Mouse (Mus musculus) adrenal gland, adult 2 months (tissue): ENCODE data around the gene Itga5. TPM values are rescaled to one million over a fixed set of nuclear protein-coding genes. Genes with fewer than 3 reads are reported as not detected.
"Not testable (repeated sequence)": the region's sequence is repeated elsewhere in the genome, so short reads cannot be mapped to it uniquely, and the experiment has no call there.

ENCODE experiments used
- DNase-seq: peaks from one replicate; pipeline ENCODE4 v3.0.0; 2021
- long read RNA-seq: library from polyadenylated mRNA; stranded (forward); transcript quantifications from one replicate; pipeline ENCODE4 v2.0.0, GENCODE M21; 2021
- polyA plus RNA-seq: library from polyadenylated mRNA; depleted of rRNA; stranded (reverse); fragments of >200 nt; gene quantifications from 2 replicates; pipeline ENCODE4 v1.2.3, GENCODE M21; 2012; rRNA removed
- total RNA-seq, 2 experiments: library from RNA; stranded (reverse); gene quantifications; 2 replicates each; pipeline ENCODE4 v1.2.3; 2021

Gene Itga5
- total RNA-seq, result 10 to 100 TPM; 28.4 to 36.0 TPM
- polyA plus RNA-seq, result 28.5 and 33.7 TPM in 2 replicates
- long read RNA-seq, full-length matches to known transcripts, result 14 of 27 reads
- long read RNA-seq, partial matches to known transcripts, result 9 of 27 reads
- long read RNA-seq, other reads (novel, unspliced or antisense), result 4 of 27 reads

DNA sequence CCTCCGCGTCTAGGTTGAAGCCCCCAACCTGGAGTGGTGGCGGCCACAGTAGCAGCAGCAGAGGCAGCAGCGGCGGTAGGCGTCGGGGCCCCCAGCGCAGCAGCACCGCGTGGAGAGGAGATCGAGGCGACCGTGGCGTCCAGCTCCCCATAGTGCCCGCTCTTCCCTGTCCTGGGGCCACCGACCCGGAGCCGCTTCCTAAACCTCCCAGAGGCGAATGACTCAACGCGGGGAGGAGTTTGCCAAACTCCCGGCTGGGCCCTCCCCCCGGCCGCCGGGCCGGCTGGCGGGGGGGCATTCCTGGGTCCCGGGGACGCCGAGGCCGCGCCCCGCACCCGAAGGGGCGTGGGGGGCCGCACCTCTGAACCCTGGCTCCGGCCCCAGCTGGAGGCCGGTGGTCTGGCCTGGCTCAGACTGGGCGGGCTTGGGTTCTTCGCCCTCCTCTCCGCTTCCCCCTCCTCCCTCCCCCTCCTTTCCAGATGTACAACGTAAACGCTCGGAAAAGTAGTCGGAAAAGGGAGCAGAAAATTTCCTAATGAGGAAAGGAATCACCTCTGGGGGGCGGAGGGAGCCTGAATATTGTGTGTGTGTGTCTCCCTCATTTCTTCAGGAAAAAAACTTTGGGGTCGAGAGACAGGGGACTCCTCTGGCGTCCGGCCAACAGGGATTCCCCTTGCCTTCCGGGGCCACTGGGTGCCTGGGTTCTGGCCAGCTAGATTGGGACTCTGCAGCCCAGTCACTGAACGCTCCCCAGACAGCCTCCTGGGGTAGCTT lies at the start of gene Itga5:
Itga5 (minus strand) TSS at position 388 of the 774 bp plus-strand sequence.
- DNase-seq, result peak; percentile 95

DNA sequence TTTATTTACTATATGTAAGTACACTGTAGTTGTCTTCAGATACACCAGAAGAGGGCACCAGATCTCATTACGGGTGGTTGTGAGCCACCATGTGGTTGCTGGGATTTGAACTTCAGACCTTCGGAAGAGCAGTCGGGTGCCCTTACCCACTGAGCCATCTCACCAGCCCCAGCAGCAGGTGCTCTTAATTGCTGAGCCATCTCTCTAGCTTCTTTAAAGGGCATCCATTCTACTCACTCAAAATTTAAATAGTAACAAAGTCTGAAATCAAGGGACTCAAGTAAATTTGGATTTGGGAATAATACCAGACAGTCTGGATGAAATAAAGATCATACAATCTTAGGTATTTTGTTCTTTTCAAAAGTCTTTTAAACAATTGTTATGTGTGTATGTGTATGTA lies 39.0 kb upstream of the Itga5 start:
- not testable (repeated sequence) for DNase-seq

DNA sequence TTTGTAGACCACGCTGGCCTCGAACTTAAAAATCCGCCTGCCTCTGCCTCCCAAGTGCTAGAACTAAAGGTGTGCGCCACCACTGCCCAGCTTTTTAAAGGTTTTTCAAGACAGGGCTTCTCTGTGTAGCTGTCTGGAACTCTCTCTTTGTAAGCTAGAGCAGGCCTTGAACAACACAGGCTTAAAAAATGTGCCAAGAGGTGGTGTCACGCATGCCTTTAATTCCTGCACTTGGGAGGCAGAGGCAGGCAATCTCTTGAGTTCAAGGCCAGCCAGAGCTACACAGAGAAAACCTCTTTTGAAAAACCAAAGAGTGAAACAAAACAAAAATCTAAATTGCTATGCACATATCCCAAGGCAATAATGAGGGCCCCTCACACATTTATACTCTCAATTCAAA lies 34.8 kb upstream of the Itga5 start:
- no peak for DNase-seq

DNA sequence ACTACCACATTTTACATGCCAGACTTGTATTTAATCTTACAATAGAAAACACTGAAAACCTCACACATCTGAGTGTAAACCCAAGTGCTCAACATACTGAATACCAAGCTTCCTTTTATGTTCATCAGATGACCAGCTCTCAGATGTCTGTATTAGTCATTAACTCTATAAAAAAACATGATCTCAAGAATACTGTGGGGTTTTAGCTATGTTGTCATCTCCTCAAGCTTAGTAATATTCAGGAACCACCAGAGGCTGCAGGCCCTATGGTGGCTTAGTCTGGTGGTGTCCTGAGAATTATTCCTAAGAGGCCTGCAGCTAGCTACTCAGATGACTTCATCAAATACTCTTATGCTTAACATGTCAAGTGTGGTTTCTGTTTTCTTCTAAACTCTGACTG lies 27.0 kb upstream of the Itga5 start:
- DNase-seq, result no peak

DNA sequence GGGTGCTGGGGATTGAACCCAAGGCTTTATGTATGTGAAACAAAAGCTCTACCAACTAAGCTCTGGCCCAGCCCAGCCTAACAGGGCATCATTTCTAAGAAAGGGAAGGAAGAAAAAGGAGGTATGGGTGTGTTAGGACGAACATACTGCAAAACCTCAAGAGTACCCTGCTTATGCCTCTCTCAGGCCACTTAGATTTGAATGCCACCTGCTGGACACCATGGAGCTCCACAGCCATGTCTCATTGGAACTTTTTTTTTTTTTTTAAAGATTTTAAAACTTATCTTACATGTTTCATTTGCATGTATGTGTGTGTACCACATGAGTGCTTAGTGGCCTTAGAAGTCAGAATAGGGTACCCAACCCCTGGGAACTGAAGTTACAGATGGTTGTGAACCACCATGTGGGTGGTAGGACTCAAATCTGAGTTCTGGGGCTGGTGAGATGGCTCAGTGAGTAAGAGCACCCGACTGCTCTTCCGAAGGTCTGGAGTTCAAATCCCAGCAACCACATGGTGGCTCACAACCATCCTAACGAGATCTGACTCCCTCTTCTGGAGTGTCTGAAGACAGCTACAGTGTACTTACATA lies 22.1 kb upstream of the Itga5 start:
- DNase-seq, result no peak

DNA sequence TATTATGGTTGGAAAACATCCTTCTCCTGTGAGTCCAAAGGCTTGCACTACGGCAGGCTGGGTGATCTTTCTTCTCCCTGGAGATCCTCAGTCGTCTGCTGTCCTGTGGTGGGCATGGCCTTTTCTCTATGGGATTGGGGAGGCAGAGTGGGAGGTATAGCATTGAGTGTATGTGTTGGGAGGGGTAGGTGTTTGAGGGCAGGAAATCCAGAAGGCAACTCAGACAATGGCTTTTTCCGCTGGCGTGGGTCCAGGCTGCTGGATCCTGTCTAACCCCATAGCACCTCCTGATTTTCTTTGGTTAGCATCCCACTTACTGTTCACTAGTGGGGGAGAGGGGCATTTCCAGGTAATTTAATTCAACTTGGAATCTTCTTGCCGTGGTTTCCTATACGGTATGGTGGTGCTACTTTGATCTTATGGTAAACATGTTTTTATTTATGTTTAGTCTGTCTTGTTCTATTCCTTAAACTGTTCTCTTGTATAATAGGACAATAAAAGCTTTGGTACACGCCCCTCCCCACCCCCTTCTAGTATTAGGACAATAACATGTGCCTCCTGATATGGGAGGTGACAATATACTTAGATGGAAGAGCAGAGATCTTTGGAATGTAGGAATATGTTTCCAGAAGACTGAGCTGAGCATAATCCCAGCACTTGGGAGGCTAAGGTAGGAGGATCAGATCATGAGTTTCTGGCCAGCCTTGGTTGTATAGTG lies 17.4 kb upstream of the Itga5 start:
- DNase-seq, result peak; percentile 64

DNA sequence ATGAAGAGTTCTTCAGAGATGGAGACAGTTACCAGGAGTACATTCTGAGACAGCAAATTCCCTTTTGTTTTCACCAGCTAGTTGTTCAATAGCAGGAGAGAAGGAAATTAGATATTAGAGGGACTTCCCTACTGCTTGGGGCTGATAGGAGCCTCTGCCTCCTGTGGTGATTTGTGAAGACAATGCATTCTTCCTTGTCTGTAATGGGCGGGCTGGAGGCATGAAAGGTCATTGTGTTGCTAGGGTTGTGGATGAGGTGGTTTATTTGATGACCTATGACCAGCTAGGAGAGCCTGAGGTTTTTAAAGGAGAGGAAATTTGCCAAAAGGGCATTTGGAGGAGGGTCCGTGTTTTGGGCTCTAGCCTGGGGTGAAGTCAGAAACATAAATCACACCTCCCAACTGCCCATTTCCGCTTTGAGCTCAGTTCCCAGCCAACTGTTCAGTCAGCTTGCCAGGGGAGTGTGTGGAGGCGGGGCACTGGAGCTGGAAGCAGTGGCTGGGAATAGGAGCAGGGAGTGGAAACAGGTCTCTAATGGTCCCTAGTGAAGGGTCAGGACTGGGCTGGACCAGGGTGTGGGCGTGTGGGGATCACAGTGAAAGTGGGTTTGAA lies 16.3 kb upstream of the Itga5 start:
- peak; percentile 76 for DNase-seq

DNA sequence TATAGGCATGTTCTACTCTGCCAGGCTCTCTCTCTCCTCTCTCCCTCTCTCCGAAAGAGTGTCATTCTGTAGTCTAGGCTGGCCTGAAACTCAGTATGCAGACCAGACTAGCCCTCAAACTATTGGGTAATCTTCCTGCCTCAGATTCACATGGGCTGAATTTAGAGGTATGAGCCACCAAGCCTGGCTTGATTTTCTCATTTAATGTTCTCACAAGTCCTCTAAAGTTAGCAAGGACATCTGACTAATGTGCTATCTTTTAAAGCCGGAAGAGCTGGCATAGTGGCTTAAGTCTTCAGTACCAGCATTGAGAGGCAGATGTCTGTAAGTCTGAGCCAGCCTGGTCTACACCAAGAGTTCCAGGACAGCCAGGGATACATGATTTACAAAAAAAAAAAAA lies 15.5 kb upstream of the Itga5 start:
- DNase-seq, result peak; percentile 44

DNA sequence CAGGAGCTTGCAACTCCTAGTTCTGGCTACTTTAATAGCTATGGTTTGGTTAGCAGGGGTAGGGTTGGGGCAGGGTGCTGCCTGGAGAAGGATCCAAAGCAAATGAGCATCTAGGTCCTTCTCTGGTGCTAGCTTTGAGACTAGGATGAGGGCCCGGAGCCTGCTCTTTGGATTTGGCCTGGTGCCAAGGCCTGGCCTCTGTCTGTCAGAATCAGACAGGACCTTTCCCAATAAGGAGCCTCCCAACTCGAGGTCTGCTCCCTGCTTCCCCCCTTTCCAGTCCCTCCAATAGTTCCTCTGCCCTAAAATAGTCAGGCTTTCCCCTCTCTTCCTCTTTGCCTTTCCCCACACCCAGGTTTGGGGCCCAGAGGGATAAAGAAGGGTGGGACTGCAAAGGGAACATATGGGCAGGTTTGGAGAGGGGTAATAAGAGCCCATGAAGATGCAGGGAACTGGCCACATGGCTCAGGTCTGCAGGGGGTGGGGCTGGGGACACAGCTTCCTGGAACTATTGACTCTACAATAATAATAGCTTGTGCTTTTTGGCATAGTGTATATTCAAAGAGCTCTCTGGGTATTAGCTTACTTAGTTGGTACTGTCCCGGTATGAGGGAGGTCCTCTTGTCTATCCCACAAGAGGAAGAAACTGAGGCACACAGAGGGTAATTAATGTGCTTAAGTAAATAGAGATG lies 12.2 kb upstream of the Itga5 start:
- DNase-seq, result no peak

DNA sequence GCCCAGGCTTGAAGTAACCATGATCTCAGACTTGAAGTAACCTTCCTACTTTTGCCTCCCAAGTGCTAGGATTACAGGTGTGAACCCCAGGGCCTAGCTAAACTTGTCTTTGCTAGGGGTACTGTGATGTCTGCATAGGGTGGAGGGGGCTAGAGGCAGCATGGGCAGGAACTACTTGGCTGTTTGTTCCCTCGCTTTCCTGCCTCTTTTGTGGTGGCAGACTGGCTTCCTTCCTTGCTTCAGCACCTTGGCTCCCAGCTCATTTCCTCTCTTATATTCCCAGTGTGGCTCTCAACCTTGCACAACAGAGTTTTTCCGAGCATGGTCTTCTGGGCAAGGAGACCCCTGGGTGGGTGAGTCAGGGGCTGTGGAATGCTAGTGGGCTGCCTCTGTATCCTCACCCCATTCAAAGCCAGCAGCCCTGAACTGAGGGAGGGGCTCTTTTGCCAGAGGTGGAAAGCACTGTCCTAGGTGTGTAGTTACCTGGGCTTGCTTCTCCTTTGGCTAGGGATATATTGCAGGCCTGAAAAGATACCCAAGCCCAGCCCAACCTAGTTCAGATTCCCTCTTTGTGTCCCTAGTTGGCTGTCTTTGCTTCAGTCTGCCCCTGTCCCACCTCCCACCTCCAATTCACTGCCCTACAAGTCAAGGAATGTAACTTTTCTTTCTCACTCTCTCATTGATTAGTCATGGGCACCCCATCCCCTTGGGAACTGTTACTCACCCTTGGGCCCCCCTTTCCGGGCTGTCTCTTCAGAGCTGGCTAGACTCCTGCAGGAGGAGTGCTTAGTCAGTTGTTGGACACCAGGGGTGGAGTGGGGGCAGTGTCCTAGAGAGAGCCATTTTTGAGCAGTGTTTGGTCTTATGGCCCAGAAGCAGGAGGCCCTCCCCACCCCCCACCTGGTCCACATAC lies 11.4 kb upstream of the Itga5 start:
- DNase-seq, result peak; percentile 51

DNA sequence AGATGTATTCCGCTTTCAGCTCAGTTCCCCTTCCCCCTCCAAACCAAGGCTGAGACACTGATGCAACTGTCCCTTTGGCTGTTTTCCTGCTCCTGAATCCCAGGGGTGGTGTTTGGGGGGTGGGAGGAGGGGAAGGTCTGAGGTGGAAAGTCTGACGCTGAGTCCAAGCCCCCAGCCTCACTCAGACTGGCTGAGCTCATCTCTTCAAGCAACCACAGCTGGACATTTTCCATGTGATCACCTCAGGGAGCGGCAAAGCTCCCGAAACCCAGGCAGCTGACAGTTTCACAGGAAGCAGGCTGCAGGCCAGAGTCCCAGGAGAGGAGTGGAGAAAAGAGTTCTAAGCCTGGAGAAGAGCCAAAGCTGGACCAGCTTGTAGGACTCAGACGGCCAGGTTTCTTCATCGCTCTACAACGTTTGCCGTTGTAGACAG lies 10.3 kb upstream of the Itga5 start:
- DNase-seq, result peak; percentile 43

DNA sequence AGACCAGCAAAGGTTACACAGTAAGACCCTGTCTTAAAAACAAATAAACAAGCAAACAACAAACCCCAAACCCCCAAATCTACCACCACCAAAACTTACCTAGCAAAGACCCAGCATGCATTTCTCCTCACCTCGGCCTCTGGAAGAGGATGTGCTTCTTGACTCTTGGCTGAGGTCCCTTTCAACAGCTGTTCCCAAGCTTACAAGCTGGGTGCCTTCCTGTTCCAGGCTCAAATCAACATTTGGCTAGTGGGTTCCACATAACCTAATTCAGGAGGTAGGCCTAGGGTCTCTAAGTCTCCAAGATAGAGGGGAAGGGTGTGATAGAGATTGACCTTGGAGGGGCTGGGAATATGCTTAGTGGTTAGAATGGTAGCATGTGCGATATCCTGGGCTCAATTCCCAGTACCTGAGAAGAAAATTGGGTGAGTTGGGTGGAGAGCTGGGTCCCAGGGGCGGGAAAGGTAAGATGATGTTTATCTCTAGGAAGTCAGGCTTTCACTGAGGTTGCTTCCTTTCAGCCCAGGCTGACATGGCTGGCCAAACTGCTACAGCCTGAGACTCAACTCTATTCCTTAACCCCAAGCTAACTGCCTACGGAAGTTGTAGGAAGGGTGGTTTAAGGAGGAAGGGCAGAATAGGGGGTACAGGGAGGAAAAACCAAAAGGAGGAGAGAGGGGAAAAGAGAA lies 8.7 kb upstream of the Itga5 start:
- no peak for DNase-seq

DNA sequence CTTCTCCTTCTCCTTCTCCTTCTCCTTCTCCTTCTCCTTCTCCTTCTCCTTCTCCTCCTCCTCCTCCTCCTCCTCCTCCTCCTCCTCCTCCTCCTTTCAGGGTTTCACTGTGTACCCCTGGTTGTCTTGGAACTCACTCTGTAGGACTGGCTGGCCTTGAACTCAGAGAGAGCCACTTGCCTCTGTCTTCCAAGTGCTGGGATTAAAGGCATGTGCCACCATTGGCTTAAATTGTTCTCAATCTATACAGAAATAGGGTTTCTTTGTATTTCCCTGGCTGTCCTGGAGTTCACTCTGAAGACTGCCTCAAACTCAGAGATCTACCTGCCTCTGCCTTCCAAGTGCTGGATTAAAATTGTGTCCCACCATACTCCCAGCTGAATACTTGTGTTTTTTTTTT lies 5.9 kb upstream of the Itga5 start:
- DNase-seq, result no peak

DNA sequence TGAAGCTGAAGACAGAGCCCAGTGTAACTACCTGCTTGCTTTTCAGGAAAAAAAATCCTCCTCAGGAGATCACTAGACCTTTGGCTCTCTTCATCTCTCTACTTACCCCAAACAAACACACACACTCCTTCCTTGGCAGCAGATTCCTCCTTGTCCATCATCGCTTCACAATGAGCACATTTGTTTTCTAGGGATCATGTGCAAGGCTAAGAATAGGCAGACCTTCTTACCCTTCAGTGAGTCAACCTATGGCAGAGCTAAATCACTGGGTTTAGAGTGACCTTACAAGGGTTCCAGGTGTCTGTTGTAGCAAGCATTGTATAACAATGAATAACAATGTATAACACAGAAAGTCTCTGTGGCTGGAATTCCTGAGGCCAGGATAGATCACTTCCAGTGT lies 5.2 kb upstream of the Itga5 start:
- no peak for DNase-seq

DNA sequence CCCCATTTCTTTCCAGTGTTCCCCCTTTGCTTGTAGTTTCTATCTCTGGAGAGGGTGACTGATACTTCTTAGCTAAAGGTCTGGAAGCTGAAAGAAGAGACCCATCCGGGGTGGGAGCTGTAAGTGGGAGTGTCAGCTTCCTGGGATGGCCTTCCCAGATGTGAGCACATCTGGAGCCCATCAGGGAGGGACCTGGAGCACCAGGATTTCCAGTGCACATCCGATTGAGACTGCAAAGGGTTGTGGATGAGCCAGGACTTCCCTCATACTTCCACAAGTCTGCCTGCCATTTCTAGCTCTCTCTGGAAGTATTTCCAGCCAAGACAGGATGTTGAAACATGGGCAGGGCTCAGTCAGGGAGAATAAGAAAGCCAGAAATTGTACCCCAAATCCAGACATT lies 4.6 kb upstream of the Itga5 start:
- no peak for DNase-seq

DNA sequence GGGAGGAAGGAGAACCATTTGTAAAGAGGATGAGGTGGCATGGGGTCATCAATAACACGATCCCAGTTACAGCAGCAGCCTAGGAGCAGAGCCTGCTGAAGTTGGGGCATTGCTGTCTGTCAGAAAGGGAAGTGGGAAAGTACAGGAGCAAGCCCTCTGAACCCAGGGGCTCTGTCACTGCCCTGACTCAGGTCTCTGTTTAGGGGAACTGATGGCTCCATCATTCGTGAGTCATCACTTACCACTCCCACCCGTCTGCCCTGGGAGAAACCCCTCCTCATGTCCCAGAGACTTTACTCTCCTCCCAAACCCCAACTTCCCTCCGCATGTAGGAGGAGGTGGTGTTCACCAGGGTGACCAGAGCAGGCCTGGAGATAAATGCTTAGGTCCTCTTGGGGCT lies 3.9 kb upstream of the Itga5 start:
- no peak for DNase-seq

DNA sequence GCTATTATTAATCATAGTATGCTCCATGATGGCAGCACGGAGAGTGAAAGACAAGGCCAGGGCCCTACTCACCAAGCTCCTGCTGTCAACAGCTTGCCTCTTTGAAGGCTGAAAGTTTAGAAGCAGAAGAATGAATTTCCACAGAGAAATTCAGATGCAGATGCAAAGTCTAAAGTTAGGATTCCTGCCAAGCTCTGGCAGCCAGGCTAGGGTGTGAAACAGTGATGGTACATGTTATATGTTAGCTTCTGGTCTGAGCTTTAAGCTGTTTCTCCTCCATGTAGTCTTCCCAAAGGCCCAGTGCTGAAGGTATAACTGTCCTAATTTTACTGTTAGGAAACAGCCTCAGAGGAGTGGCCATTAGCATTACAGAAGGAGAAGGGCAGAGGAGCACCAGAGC lies 2.6 kb upstream of the Itga5 start:
- no peak for DNase-seq

DNA sequence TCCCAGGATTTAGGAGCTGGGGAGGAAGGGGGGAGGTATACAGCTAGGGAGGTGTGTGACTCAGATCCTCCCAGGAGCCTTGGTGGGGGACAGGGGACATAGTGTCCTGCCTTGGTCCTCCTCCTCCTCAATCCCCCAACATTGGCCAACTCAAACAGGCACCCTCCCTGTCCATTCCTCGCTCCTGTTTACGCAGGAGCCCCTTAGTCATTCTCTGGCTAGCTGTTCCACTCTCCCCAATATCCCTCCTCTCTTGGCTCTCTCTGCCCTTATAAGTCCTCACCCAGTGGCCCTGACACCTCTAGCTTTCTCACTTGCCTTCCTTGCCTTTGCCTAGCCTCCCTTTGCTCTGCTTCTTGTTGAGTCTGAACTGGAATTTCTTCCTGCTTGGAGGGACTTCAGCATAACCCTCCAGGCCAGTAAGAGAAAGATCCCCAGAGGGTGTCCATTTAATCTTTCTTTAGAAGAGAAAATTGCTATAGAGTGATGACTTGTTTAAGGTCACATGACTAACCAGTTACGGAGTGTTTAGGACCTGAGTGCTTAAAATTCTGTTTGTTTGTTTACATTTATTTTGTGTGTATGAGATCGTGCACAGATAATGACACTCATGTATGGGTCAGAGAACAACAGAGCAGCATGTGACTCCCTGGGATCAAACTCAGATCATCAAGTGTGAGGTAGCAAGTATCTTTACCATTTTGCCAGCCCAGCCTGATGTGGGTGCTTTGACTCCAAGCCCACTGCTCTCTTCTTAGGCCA lies 1.8 kb upstream of the Itga5 start:
- DNase-seq, result no peak
